Mouse (Mus musculus): ENCODE data around the gene Tspoap1. TPM values are rescaled to one million over a fixed set of nuclear protein-coding genes. Genes with fewer than 3 reads are reported as not detected.

Gene Tspoap1
- total RNA-seq (2014; rRNA removed) = 103 and 137 TPM in 2 replicates
- 33.2 and 35.6 TPM in 2 replicates for polyA plus RNA-seq (2015; fragmentation: Nextera tagmentation; extraction: Ambion mirVana)

DNA sequence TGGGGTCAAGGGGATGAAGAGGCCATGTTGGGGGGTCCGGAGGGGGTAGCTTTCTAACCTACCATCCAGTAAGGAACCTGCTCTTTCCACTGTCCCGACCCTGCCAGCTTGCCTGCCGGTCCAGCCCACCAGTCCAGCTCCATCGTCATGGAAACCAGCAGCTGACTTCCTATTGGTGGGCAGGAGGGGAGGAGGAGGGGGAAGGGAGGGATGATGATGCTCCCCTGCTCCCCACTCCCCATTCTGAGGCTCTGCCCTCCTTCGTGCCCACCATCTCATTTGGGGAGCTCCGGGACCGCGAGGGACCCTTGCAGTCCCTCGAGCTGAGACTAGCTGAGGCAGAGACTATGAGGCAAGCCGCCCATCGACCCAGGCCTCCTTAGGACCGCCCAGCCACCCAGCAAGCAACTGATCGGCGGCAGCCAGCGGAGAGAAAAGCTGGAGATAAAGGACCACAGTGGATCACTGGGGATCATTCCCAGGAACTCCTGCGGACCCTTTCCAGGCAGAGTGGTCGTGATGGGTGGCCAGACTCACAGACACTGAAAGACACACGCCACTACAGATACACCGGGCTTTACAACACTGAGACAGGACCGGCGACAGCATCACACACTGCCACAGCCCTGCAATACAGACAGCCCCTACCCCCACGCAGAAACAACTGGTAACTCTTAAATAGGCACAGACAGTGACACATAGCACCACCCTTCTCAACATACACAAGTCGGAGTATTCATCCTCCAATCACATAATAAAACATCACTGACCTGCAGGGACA is at the start of gene Tspoap1:
Gene Tspoap1 (plus strand): TSS at position 241 of the 781 bp plus-strand sequence.
- H3K4me1 ChIP-seq (ENCODE audit: insufficient read depth, low read length) = peaks cover 9% of the 10 kb centered on the region; the same call in 1 of the 2 replicates
- ATAC-seq (peak; percentile 81), DNase-seq (ENCODE audit: low spot score) (peak; percentile 89)
- H3K4me3 ChIP-seq (ENCODE audit: low read length) = peak within 1 kb of the TSS; percentile 73
- WGBS = 5% methylated on average over 23 of the region's 23 CpGs
- peak within 1 kb of the TSS; percentile 83 for H3K27ac ChIP-seq
- peak within 1 kb of the TSS; percentile 99 for H3K4me2 ChIP-seq (ENCODE audit: low read depth, low read length)
- peak within 1 kb of the TSS; percentile 66 for H3K9ac ChIP-seq (replicated peaks; ENCODE audit: low read length)
- H3K27me3 ChIP-seq (ENCODE audit: insufficient read depth, low read length) = no peaks in the 10 kb centered on the region
- no peaks in the 10 kb centered on the region for H3K9me3 ChIP-seq (ENCODE audit: low read length)
- no peaks in the 10 kb centered on the region for H3K36me3 ChIP-seq (ENCODE audit: insufficient read depth, low read length)
- no peak for TF ChIP-seq CTCF (IDR thresholded peaks at IDR 0.05; ENCODE audit: low read depth)

DNA sequence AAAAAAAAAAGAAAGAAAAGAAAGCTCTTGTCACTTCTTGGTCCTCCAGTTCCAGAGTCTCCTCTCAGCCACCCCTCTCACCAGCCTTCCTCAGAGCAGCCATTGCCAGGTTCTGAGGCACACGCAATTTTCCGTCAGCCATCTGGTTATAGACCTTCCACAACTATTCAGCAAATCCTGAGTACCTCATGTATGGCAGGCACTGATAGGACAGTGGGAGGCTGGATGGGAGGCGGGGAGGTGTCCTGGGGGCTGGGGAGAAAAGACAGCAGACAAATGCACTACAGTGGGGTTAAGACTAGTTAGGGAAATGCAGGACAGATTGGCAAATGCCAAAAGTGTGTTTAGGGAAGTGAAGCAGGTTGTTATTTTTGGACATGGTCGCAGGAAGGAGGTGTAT is 48.2 kb upstream of the Tspoap1 start:
- Histone ChIP-seq H3K27ac (no peak overlapping the region), H3K9me3 (ENCODE audit: low read length) (no peaks in the 10 kb centered on the region), H3K27me3 (ENCODE audit: insufficient read depth, low read length) (no peaks in the 10 kb centered on the region), H3K36me3 (ENCODE audit: insufficient read depth, low read length) (no peaks in the 10 kb centered on the region), H3K9ac (replicated peaks; ENCODE audit: low read length) (no peak overlapping the region), H3K4me3 (ENCODE audit: low read length) (no peak overlapping the region), H3K4me1 (ENCODE audit: insufficient read depth, low read length) (0 out of 2 replicates have a peak, but pooled peaks cover 5% of the 10 kb centered on the region), H3K4me2 (ENCODE audit: low read depth, low read length) (no peak overlapping the region)
- DNase-seq (ENCODE audit: low spot score) (no peak), ATAC-seq (no peak)
- no peak for TF ChIP-seq CTCF (IDR thresholded peaks at IDR 0.05; ENCODE audit: low read depth)
- 76% methylated on average over 4 of the region's 4 CpGs for WGBS

- Histone ChIP-seq H3K9ac (replicated peaks; ENCODE audit: low read length) (no peak overlapping the region), H3K4me2 (ENCODE audit: low read depth, low read length) (no peak overlapping the region), H3K27ac (no peak overlapping the region), H3K4me1 (ENCODE audit: insufficient read depth, low read length) (no peaks in the 10 kb centered on the region), H3K4me3 (ENCODE audit: low read length) (no peak overlapping the region), H3K27me3 (ENCODE audit: insufficient read depth, low read length) (no peaks in the 10 kb centered on the region), H3K9me3 (ENCODE audit: low read length) (no peaks in the 10 kb centered on the region), H3K36me3 (ENCODE audit: insufficient read depth, low read length) (no peaks in the 10 kb centered on the region)
- no peak for DNase-seq (ENCODE audit: low spot score)
- 79% methylated on average over 4 of the region's 4 CpGs for WGBS
- no peak for TF ChIP-seq CTCF (IDR thresholded peaks at IDR 0.05; ENCODE audit: low read depth)
- ATAC-seq = no peak
Observed at GRCm38 (mm10) chr11:87715999-87716398, 44.3 kb upstream of the Tspoap1 start.

- Histone ChIP-seq H3K27ac (no peak overlapping the region), H3K9me3 (ENCODE audit: low read length) (no peaks in the 10 kb centered on the region), H3K27me3 (ENCODE audit: insufficient read depth, low read length) (no peaks in the 10 kb centered on the region), H3K4me2 (ENCODE audit: low read depth, low read length) (no peak overlapping the region), H3K4me1 (ENCODE audit: insufficient read depth, low read length) (no peaks in the 10 kb centered on the region), H3K9ac (replicated peaks; ENCODE audit: low read length) (no peak overlapping the region), H3K36me3 (ENCODE audit: insufficient read depth, low read length) (no peaks in the 10 kb centered on the region), H3K4me3 (ENCODE audit: low read length) (no peak overlapping the region)
- WGBS = 65% methylated on average over 7 of the region's 7 CpGs
- ATAC-seq (no peak), DNase-seq (ENCODE audit: low spot score) (no peak)
- no peak for TF ChIP-seq CTCF (IDR thresholded peaks at IDR 0.05; ENCODE audit: low read depth)
Observed at GRCm38 (mm10) chr11:87719526-87719925, 40.8 kb upstream of the Tspoap1 start.

GRCm38 (mm10) chr11:87720324-87720723 is 40.0 kb upstream of the Tspoap1 start:
- peak; percentile 30 for TF ChIP-seq CTCF (IDR thresholded peaks at IDR 0.05; ENCODE audit: low read depth)
- DNase-seq (ENCODE audit: low spot score) = no peak
- Histone ChIP-seq H3K4me1 (ENCODE audit: insufficient read depth, low read length) (no peaks in the 10 kb centered on the region), H3K36me3 (ENCODE audit: insufficient read depth, low read length) (no peaks in the 10 kb centered on the region), H3K27ac (no peak overlapping the region), H3K9me3 (ENCODE audit: low read length) (no peaks in the 10 kb centered on the region), H3K4me2 (ENCODE audit: low read depth, low read length) (no peak overlapping the region), H3K9ac (replicated peaks; ENCODE audit: low read length) (no peak overlapping the region), H3K27me3 (ENCODE audit: insufficient read depth, low read length) (no peaks in the 10 kb centered on the region), H3K4me3 (ENCODE audit: low read length) (no peak overlapping the region)
- WGBS = 52% methylated on average over 9 of the region's 9 CpGs
- no peak for ATAC-seq

GRCm38 (mm10) chr11:87720839-87721238 is 39.5 kb upstream of the Tspoap1 start:
- Histone ChIP-seq H3K27me3 (ENCODE audit: insufficient read depth, low read length) (no peaks in the 10 kb centered on the region), H3K4me3 (ENCODE audit: low read length) (no peak overlapping the region), H3K4me1 (ENCODE audit: insufficient read depth, low read length) (no peaks in the 10 kb centered on the region), H3K9ac (replicated peaks; ENCODE audit: low read length) (no peak overlapping the region), H3K4me2 (ENCODE audit: low read depth, low read length) (no peak overlapping the region), H3K27ac (no peak overlapping the region), H3K36me3 (ENCODE audit: insufficient read depth, low read length) (no peaks in the 10 kb centered on the region), H3K9me3 (ENCODE audit: low read length) (no peaks in the 10 kb centered on the region)
- TF ChIP-seq CTCF (IDR thresholded peaks at IDR 0.05; ENCODE audit: low read depth) = no peak
- WGBS = 82% methylated on average over 9 of the region's 9 CpGs
- ATAC-seq (no peak), DNase-seq (ENCODE audit: low spot score) (no peak)

DNA sequence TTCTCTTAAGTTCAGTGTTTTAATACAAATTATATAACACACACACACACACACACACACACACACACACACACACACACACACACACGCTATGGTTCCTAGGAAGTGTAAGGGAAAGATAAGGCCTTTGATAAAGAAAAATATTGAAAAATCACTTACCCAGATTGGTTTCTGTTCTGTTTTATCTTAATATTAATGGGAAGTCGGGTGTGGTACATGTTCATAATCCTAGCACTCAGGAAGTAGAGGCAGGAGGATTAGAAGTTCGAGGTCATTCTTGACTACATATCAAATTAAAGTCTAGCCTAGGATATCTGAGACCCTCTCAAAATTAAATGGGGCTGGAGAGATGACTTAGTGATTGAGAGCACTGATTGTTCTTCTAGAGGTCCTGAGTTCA is 38.2 kb upstream of the Tspoap1 start:
- H3K27me3 ChIP-seq (ENCODE audit: insufficient read depth, low read length) = no peaks in the 10 kb centered on the region
- 89% methylated on average over 3 of the region's 3 CpGs for WGBS
- no peak overlapping the region for H3K9ac ChIP-seq (replicated peaks; ENCODE audit: low read length)
- no peak overlapping the region for H3K27ac ChIP-seq
- ATAC-seq (no peak), DNase-seq (ENCODE audit: low spot score) (no peak)
- H3K36me3 ChIP-seq (ENCODE audit: insufficient read depth, low read length) = no peaks in the 10 kb centered on the region
- no peak overlapping the region for H3K4me2 ChIP-seq (ENCODE audit: low read depth, low read length)
- no peaks in the 10 kb centered on the region for H3K4me1 ChIP-seq (ENCODE audit: insufficient read depth, low read length)
- H3K9me3 ChIP-seq (ENCODE audit: low read length) = no peaks in the 10 kb centered on the region
- H3K4me3 ChIP-seq (ENCODE audit: low read length) = no peak overlapping the region
- no peak for TF ChIP-seq CTCF (IDR thresholded peaks at IDR 0.05; ENCODE audit: low read depth)

Measured in hindbrain, postnatal 0 days (tissue).